Mouse (Mus musculus) v-Abl transformed pro-B cells (cell line): ENCODE measurements around the gene Abracl.

Experiments
- in situ Hi-C, 2 experiments: fragments of 400-800 bp; cut with MboI; formaldehyde crosslinking; loops; one replicate each; pipeline ENCODE4 v1.15.1; 2025; ENCODE audit not compliant: unreplicated experiment in 2 of 2

Abracl gene

GRCm38 (mm10) chr10:18022741-18023347, at the start of gene Abracl:
TSS of gene Abracl (minus strand) at chr10:18023288.
- in situ Hi-C loops, result no loop called here

- in situ Hi-C loops, result loop anchor here in 1 of 2 experiments (5.0 kb wide), 1 partner anchor 34 kb away; no protein-coding TSS in a partner anchor
These were observed 49.8 kb upstream of the Abracl start for GRCm38 (mm10) chr10:18072871-18073270.

GRCm38 (mm10) chr10:18070616-18071015, 47.5 kb upstream of the Abracl start:
- in situ Hi-C loops, result loop anchor here in 1 of 2 experiments (5.0 kb wide), 1 partner anchor 37 kb away; no protein-coding TSS in a partner anchor

GRCm38 (mm10) chr10:18070144-18070543, 47.1 kb upstream of the Abracl start:
- in situ Hi-C loops, result loop anchor here in 1 of 2 experiments (5.0 kb wide), 1 partner anchor 37 kb away; no protein-coding TSS in a partner anchor

- in situ Hi-C loops, result no loop called here
These were observed 46.5 kb upstream of the Abracl start for GRCm38 (mm10) chr10:18069576-18069975.

- in situ Hi-C loops, result no loop called here
These were observed 45.8 kb upstream of the Abracl start for GRCm38 (mm10) chr10:18068880-18069279.

- in situ Hi-C loops, result no loop called here
These were observed 44.8 kb upstream of the Abracl start for GRCm38 (mm10) chr10:18067761-18068446.

- in situ Hi-C loops, result no loop called here
These were observed 42.9 kb upstream of the Abracl start for GRCm38 (mm10) chr10:18066031-18066439.

- in situ Hi-C loops, result no loop called here
These were observed 41.6 kb upstream of the Abracl start for GRCm38 (mm10) chr10:18064606-18065228.

GRCm38 (mm10) chr10:18061533-18061932, 38.4 kb upstream of the Abracl start:
- in situ Hi-C loops, result no loop called here

GRCm38 (mm10) chr10:18060778-18061177, 37.7 kb upstream of the Abracl start:
- in situ Hi-C loops, result no loop called here

- in situ Hi-C loops, result loop anchor here (5.0 to 10.0 kb wide), 3 partner anchors 47 to 335 kb away; no protein-coding TSS in a partner anchor
These were observed 36.7 kb upstream of the Abracl start for GRCm38 (mm10) chr10:18059807-18060206.

- in situ Hi-C loops, result loop anchor here (5.0 to 10.0 kb wide), 3 partner anchors 48 to 336 kb away; no protein-coding TSS in a partner anchor
These were observed 35.7 kb upstream of the Abracl start for GRCm38 (mm10) chr10:18058681-18059338.

GRCm38 (mm10) chr10:18056391-18056745, 33.3 kb upstream of the Abracl start:
- in situ Hi-C loops, result loop anchor here (5.0 to 10.0 kb wide), 3 partner anchors 51 to 338 kb away; no protein-coding TSS in a partner anchor

- in situ Hi-C loops, result loop anchor here (5.0 to 10.0 kb wide), 3 partner anchors 51 to 339 kb away; no protein-coding TSS in a partner anchor
These were observed 32.8 kb upstream of the Abracl start, which contains the start of gene Reps1 for GRCm38 (mm10) chr10:18055696-18056390. TSS of gene Reps1 (plus strand) at chr10:18055861.

- in situ Hi-C loops, result loop anchor here (5.0 to 10.0 kb wide), 3 partner anchors 52 to 340 kb away; no protein-coding TSS in a partner anchor
These were observed 32.1 kb upstream of the Abracl start for GRCm38 (mm10) chr10:18055009-18055695.

- in situ Hi-C loops, result loop anchor here (10.0 kb wide), 2 partner anchors 303 to 347 kb away; no protein-coding TSS in a partner anchor
These were observed 24.5 kb upstream of the Abracl start for GRCm38 (mm10) chr10:18047380-18048146.

- in situ Hi-C loops, result loop anchor here (10.0 kb wide), 2 partner anchors 302 to 348 kb away; no protein-coding TSS in a partner anchor
These were observed 23.3 kb upstream of the Abracl start for GRCm38 (mm10) chr10:18046380-18046779.
